Mouse (Mus musculus): ENCODE measurements around the gene 4930503B20Rik.

DNA sequence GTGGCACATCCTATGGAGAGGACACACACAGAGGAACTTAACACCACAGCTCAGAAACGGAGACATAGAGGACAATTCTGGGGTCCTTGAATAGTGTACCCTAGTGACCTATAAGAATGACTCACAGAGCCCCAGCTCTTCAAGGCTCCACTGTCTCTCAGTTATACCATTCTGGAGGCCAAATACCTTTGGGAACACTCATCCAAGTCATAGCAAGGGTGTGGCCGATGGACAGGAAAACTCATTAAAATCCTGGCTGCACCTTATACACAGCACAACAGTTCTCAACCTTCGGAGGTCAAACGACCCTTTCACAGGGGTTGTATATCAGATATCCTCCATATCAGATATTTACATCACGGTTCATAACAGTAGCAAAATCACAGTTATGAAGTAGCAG lies 18.6 kb downstream of the 4930503B20Rik start:
- no peak for TF ChIP-seq CTCF (IDR thresholded peaks at IDR 0.05)
- no peak for TF ChIP-seq EP300 (IDR thresholded peaks at IDR 0.05)

All from lung, postnatal 0 days (tissue).